Mouse (Mus musculus): ENCODE measurements around the gene Adam25. TPM values are rescaled to one million over a fixed set of nuclear protein-coding genes. Genes with fewer than 3 reads are reported as not detected.
"Not testable (repeated sequence)": the region's sequence is repeated elsewhere in the genome, so short reads cannot be mapped to it uniquely, and the experiment has no call there.

The Adam25 gene
- not detected in 2 replicates for polyA plus RNA-seq (2015; fragmentation: Nextera tagmentation; extraction: Ambion mirVana)

DNA sequence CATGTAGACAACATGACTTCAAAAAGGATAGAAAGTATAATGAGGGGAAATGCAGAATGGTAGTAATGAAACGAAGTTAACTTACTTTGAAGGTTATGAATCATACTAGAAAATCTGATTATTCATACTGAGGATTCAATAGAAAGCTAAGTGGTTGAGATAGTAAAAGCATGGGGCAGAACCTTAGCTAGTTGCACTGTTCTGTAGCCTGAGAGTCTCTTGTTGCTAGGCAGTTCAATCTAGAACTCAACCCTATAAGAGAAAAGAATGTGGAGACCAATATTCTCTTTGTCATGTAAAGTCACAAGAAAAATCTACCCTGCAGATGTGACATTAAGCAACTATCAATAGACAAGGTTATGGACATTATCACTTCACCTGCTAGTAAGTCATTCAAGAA is at the start of gene Adam25:
Gene Adam25, plus strand, starts transcription at position 301 of the 400 bp plus-strand sequence.
- ATAC-seq (ENCODE audit: low FRiP score); H3K9ac ChIP-seq; H3K36me3 ChIP-seq; H3K4me3 ChIP-seq; H3K9me3 ChIP-seq; H3K27me3 ChIP-seq; H3K4me1 ChIP-seq (replicated peaks); H3K4me2 ChIP-seq; H3K27ac ChIP-seq: not testable (repeated sequence)
- WGBS = 72% methylated on average over 1 of the region's 1 CpGs

DNA sequence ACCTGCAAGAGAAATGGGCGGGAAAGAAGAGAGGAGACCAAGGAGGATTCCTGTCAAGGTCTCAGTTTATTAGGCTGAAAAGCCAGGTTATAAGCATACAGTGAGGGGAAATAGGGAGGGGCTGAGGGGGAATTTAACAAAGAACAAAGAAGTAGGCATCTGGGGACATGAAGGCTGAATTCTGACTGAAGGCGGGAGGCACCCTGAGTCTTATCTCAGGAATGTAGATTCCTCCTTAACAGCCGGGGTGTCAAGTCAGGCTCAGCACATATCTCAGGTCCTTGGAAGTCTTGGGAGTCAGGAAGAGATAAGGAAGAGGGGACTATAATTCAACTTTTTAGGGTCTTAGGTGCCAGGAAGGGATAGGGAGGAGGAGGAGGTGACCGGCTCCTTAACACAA is 36.6 kb upstream of the Adam25 start:
- H3K4me3 ChIP-seq = not testable (repeated sequence)
- WGBS = 92% methylated on average over 4 of the region's 4 CpGs

DNA sequence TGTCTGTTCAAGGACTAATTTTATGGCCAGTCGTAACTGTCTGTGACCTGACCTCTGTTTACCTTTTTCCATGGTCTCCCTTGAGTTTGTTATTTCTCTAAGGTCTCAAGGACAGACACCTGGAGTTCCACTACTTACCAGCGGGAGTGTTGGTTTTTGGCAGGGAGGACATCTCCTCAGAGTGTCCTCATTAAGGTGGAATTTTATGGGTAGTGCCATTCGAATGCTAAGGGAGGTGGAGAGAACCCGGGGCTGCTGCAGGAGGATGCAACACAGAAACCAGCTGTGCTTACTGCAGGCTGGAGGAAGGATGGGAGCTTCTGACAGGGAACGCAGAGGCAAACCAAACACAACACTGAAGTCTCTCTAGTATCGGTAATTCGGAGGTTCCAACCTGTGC is 36.0 kb upstream of the Adam25 start:
- Histone ChIP-seq H3K27me3 (no peaks in the 10 kb centered on the region), H3K4me2 (no peak overlapping the region), H3K4me1 (replicated peaks) (no peaks in the 10 kb centered on the region), H3K36me3 (no peaks in the 10 kb centered on the region), H3K9ac (no peak overlapping the region), H3K4me3 (no peak overlapping the region), H3K27ac (no peak overlapping the region), H3K9me3 (no peaks in the 10 kb centered on the region)
- 86% methylated on average over 7 of the region's 7 CpGs for WGBS
- no peak for ATAC-seq (ENCODE audit: low FRiP score)

More for the DNA sequence above, 36.6 kb upstream of the Adam25 start:
- ATAC-seq (ENCODE audit: low FRiP score); H3K27me3 ChIP-seq; H3K36me3 ChIP-seq; H3K4me1 ChIP-seq (replicated peaks); H3K9me3 ChIP-seq; H3K27ac ChIP-seq; H3K4me2 ChIP-seq; H3K9ac ChIP-seq: not testable (repeated sequence)

DNA sequence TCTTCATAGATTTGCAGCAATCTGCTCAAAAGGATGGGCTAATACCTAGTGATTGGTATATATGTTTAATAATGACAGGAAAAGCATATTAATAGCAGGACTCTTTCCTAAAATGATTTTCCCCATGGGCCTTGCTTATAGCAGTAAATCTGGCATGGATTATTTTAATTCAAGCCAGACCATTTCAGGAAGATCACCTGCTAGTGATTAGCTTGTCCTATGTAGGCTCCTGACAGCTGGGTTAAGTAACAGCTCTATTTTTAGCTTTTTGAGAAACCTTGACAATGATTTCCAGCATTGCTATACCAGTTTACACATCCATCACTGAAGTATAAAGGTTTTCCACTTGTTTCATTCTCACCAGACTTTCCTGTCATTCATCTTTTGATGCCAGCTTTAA is 31.3 kb downstream of the Adam25 start:
- Histone ChIP-seq H3K27ac (no peak overlapping the region), H3K27me3 (no peaks in the 10 kb centered on the region), H3K4me1 (replicated peaks) (no peaks in the 10 kb centered on the region), H3K9me3 (no peaks in the 10 kb centered on the region), H3K9ac (no peak overlapping the region), H3K4me2 (no peak overlapping the region), H3K36me3 (no peaks in the 10 kb centered on the region), H3K4me3 (no peak overlapping the region)
- no peak for ATAC-seq (ENCODE audit: low FRiP score)

DNA sequence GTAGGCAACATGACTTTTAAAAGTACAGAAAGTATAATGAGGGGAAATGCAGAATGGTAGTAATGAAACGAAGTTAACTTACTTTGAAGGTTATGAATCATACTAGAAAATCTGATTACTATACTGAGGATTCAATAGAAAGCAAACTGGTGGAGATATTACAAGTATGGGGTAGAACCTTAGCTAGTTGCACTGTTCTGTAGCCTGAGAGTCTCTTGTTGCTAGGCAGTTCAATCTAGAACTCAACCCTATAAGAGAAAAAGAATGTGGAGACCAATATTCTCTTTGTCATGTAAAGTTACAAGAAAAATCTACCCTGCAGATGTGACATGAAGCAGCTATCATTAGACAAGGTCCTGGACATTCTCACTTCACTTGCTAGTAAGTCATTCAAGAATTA is 41.0 kb downstream of the Adam25 start, which contains the start of gene Adam20:
Gene Adam20, plus strand, starts transcription at position 301 of the 400 bp plus-strand sequence.
- H3K4me1 ChIP-seq (replicated peaks); H3K9me3 ChIP-seq; ATAC-seq (ENCODE audit: low FRiP score); H3K9ac ChIP-seq; H3K36me3 ChIP-seq; H3K4me3 ChIP-seq; H3K27me3 ChIP-seq; H3K4me2 ChIP-seq; H3K27ac ChIP-seq: not testable (repeated sequence)
- 83% methylated on average over 1 of the region's 1 CpGs for WGBS

DNA sequence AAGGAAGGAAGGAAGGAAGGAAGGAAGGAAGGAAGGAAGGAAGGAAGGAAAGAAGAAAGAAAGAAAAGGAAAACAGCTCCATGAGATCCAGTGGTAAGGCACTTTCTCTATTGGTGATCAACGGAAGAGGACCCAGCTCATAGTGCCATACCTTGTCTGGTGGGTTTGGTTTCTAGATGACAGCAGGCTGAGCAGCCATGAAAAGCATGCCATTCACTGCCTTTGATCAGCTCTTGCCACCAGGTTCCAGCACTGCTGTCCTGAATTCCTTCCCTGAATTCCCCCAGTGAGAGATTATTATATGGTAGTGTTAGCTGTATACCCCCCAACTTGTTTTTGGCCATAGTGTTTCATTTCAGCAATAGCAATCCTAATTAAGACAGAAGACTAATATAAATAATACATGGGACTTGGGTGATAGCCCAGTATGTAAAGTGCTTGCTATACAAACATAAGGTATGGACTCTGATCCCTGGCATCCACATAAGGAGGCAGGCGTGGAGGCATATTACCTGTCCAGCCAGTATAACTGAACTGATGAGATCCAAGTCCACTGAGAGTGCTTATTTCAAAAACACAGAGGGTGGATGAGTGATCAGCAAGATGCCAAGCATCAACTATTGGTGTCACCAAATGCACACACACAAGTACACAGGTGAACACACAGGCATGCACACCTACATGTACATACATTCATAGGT is 51.5 kb downstream of the Adam25 start:
- 97% methylated on average over 2 of the region's 2 CpGs for WGBS
- Histone ChIP-seq H3K36me3 (no peaks in the 10 kb centered on the region), H3K4me2 (no peak overlapping the region), H3K4me1 (replicated peaks) (no peaks in the 10 kb centered on the region), H3K9ac (no peak overlapping the region), H3K4me3 (no peak overlapping the region), H3K9me3 (no peaks in the 10 kb centered on the region), H3K27me3 (no peaks in the 10 kb centered on the region), H3K27ac (no peak overlapping the region)
- ATAC-seq (ENCODE audit: low FRiP score) = no peak

Other genes starting within 250 kb of the Adam25 start
- not detected in 2 replicates for gene Adam24, start 77.1 kb upstream of the Adam25 start, polyA plus RNA-seq (2015; fragmentation: Nextera tagmentation; extraction: Ambion mirVana)
- gene Adam20, start 41.1 kb downstream of the Adam25 start, polyA plus RNA-seq (2015; fragmentation: Nextera tagmentation; extraction: Ambion mirVana) = not detected in 2 replicates
- not detected in 2 replicates for gene Adam39, start 70.8 kb downstream of the Adam25 start, polyA plus RNA-seq (2015; fragmentation: Nextera tagmentation; extraction: Ambion mirVana)

All from hindbrain, embryonic 13.5 days (tissue).